Mouse (Mus musculus): ENCODE data around the gene Platr17.
A peak's percentile ranks its signal among the peaks of the same experiment; 100 is the strongest.

The Platr17 gene

GRCm38 (mm10) chr17:33920282-33921097, 15.6 kb downstream of the Platr17 start:
- DNase-seq: peak; percentile 89

GRCm38 (mm10) chr17:33921361-33921760, 16.4 kb downstream of the Platr17 start:
- DNase-seq: no peak

GRCm38 (mm10) chr17:33924577-33925283, 19.8 kb downstream of the Platr17 start:
- peak; percentile 53 for DNase-seq

GRCm38 (mm10) chr17:33925406-33926116, 20.6 kb downstream of the Platr17 start:
- DNase-seq: no peak

- peak; percentile 39 for DNase-seq
Observed at GRCm38 (mm10) chr17:33926207-33926932, 21.4 kb downstream of the Platr17 start.

- DNase-seq: no peak
Observed at GRCm38 (mm10) chr17:33928251-33928947, 23.5 kb downstream of the Platr17 start.

- DNase-seq: peak; percentile 97
Observed at GRCm38 (mm10) chr17:33929371-33930279, 24.7 kb downstream of the Platr17 start, which contains the start of gene Rgl2. TSS of gene Rgl2 (plus strand) at chr17:33929543.

GRCm38 (mm10) chr17:33930280-33931158, 25.6 kb downstream of the Platr17 start:
- DNase-seq: peak; percentile 43

- DNase-seq: no peak
Observed at GRCm38 (mm10) chr17:33931159-33931866, 26.4 kb downstream of the Platr17 start.

GRCm38 (mm10) chr17:33931947-33932346, 27.0 kb downstream of the Platr17 start:
- no peak for DNase-seq

- DNase-seq: no peak
Observed at GRCm38 (mm10) chr17:33932448-33932847, 27.5 kb downstream of the Platr17 start.

GRCm38 (mm10) chr17:33932970-33933369, 28.0 kb downstream of the Platr17 start:
- no peak for DNase-seq

- DNase-seq: no peak
Observed at GRCm38 (mm10) chr17:33935422-33936055, 30.6 kb downstream of the Platr17 start.

GRCm38 (mm10) chr17:33936993-33937392, 32.1 kb downstream of the Platr17 start:
- no peak for DNase-seq

- DNase-seq: no peak
Observed at GRCm38 (mm10) chr17:33938783-33939182, 33.8 kb downstream of the Platr17 start.

- DNase-seq: peak; percentile 98
Observed at GRCm38 (mm10) chr17:33940206-33940805, 35.4 kb downstream of the Platr17 start, which contains the start of the genes Pfdn6 and Wdr46. TSS of gene Pfdn6 (minus strand) at chr17:33940343. TSS of gene Wdr46 (plus strand) at chr17:33940660.

- no peak for DNase-seq
Observed at GRCm38 (mm10) chr17:33940981-33941380, 36.0 kb downstream of the Platr17 start.

- DNase-seq: no peak
Observed at GRCm38 (mm10) chr17:33941381-33941780, 36.4 kb downstream of the Platr17 start.
